Mouse (Mus musculus) heart, adult 2 months (tissue): ENCODE measurements around the gene Thumpd3.

ENCODE experiments used
- CTCF ChIP-seq: fragments of 200-600 bp; IDR thresholded peaks from 2 replicates; pipeline ENCODE4 v1.8.1; 2022; ENCODE audit warnings: antibody characterized with exemption, mild to moderate bottlenecking, moderate library complexity
- EP300 ChIP-seq: fragments of 200-500 bp; IDR thresholded peaks from 2 replicates; pipeline ENCODE4 v1.6.1; 2011; ENCODE audit warnings: low read depth, low read length, control low read depth; ENCODE audit not compliant: insufficient read depth
- POLR2A ChIP-seq: fragments of 200-500 bp; IDR thresholded peaks from 2 replicates; pipeline ENCODE4 v1.6.1; 2011; ENCODE audit warnings: mild to moderate bottlenecking, low read depth, low read length, control low read depth; ENCODE audit not compliant: insufficient read depth

DNA sequence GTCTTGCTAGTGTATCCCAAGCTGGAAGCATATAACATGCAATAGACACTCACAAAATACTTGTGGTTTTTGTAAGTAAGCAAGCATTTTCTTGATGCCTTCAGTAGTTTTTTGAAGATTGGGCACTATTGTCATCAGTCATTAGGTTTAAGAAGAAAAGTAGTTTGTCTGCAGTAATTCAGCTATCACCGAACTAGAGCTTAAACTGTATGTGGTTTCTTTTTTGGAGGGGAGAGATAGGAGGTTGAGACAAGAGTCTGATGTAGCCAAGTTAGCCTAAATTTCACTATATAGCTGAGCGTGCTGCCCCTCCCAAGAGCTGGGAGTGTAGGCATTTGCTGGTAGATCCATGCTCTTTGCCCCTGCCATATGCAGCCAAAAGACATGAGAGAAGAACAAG is 2.3 kb downstream of the Thumpd3 start:
- TF ChIP-seq CTCF (no peak), EP300 (no peak), POLR2A (no peak)
